Mouse (Mus musculus): ENCODE results near the gene Ripor2. TPM values are rescaled to one million over a fixed set of nuclear protein-coding genes. Genes with fewer than 3 reads are reported as not detected.

Ripor2 gene
- polyA plus RNA-seq, 1 experiment from 2014 or later, result 16.5 TPM

GRCm38 (mm10) chr13:24626698-24627436, 44.9 kb downstream of the Ripor2 start:
- Histone ChIP-seq H3K36me3 (no peaks in the 10 kb centered on the region), H3K9me3 (no peaks in the 10 kb centered on the region), H3K9ac (no peak overlapping the region), H3K27ac (no peak overlapping the region), H3K4me2 (replicated peaks) (no peak overlapping the region), H3K4me1 (peaks cover 13% of the 10 kb centered on the region), H3K27me3 (replicated peaks) (no peaks in the 10 kb centered on the region), H3K4me3 (no peak overlapping the region)
- 90% methylated on average over 6 of the region's 6 CpGs for WGBS
- no peak for ATAC-seq (ENCODE audit: low FRiP score, low read depth)

DNA sequence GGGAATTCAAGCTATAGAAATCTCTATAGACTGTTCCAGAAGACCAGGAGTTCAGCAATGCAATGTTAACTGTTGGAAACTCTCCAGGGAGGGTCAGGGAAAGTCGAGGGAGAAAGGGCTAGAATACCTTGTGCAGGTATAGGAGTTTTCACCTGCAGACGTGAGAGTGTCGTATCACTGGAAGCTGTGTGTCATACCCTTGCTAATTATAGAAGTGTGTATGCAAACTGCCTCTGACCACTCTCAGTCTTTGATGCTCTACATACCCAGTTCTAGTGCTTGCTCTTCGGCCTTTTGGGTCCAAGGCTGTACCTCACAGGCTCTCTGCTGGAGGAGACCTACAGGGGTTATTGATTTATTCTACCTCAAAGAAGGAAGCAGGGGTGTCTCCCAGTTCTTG, 46.2 kb downstream of the Ripor2 start:
- no peak overlapping the region for H3K4me2 ChIP-seq (replicated peaks)
- H3K36me3 ChIP-seq, result no peaks in the 10 kb centered on the region
- H3K27me3 ChIP-seq (replicated peaks), result no peaks in the 10 kb centered on the region
- H3K4me1 ChIP-seq, result peaks cover 13% of the 10 kb centered on the region
- H3K9ac ChIP-seq, result no peak overlapping the region
- no peak overlapping the region for H3K4me3 ChIP-seq
- ATAC-seq (ENCODE audit: low FRiP score, low read depth), result no peak
- 81% methylated on average over 4 of the region's 4 CpGs for WGBS
- no peak overlapping the region for H3K27ac ChIP-seq
- no peaks in the 10 kb centered on the region for H3K9me3 ChIP-seq

DNA sequence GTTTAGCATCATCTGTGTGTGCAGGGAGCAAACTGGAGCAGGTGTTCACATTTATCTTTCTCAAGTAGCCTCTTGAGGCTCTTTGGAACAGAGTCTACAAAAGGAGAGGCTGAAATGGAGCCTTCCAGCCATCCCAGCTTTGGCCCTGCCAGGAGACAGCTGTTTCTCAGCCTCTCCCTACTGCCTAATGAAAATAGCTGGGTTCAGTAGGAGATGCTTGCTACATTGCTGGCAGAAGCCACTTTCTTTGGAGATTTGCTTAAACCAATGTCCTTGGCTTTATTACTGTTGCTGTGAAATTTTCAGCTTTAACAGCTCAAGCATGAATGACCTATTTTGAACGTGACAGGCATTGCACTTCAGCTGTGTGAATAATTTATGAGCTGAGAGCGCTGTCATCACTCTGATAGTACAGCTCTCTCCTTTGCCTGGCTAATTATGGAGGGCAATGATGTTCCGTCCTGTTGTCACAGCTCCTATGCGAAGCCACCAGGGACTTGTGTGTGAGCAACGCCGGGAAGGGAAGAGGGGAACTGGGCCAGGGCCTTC, 47.2 kb downstream of the Ripor2 start:
- H3K9ac ChIP-seq, result no peak overlapping the region
- H3K4me2 ChIP-seq (replicated peaks), result peak overlapping the region; percentile 12; the same call in 1 of the 2 replicates
- H3K27ac ChIP-seq, result peak overlapping the region; percentile 66
- WGBS, result 41% methylated on average over 6 of the region's 6 CpGs
- H3K4me1 ChIP-seq, result peaks cover 13% of the 10 kb centered on the region
- peak; percentile 85 for ATAC-seq (ENCODE audit: low FRiP score, low read depth)
- H3K27me3 ChIP-seq (replicated peaks), result no peaks in the 10 kb centered on the region
- H3K36me3 ChIP-seq, result no peaks in the 10 kb centered on the region
- no peak overlapping the region for H3K4me3 ChIP-seq
- no peaks in the 10 kb centered on the region for H3K9me3 ChIP-seq

- Histone ChIP-seq H3K4me2 (replicated peaks) (no peak overlapping the region), H3K27me3 (replicated peaks) (no peaks in the 10 kb centered on the region), H3K27ac (no peak overlapping the region), H3K9me3 (no peaks in the 10 kb centered on the region), H3K4me3 (no peak overlapping the region), H3K36me3 (no peaks in the 10 kb centered on the region), H3K9ac (no peak overlapping the region), H3K4me1 (peaks cover 13% of the 10 kb centered on the region)
- 80% methylated on average over 4 of the region's 4 CpGs for WGBS
- no peak for ATAC-seq (ENCODE audit: low FRiP score, low read depth)
Measured at GRCm38 (mm10) chr13:24630364-24630763, 48.4 kb downstream of the Ripor2 start.

DNA sequence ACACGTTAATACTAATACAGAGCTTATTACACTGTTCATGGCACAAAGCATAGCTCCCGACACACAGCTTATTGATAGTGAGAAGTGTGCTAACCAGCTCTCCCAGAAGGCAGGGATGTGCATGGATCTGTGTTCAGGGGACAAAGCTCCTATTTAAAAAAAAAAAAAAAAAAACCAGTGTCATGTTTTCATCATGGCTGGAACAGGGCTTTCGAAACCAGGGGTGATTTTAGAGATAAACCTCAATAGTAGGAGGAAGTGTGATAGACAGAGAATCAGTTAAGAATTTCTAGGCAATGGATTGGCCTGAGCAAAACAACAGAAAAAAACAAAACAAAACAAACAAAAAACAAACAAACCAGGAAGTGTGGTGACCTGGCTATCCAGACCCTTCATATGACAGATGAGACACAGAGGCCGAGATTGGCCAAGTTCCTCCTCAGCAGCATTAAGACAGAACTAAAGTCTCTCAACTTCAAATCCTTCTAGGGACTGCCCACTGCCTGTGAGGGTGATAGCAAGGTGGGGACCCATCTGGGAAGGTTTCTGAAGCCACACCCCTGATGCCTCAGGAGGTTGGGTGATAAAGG, 51.1 kb downstream of the Ripor2 start:
- no peak overlapping the region for H3K9ac ChIP-seq
- H3K4me3 ChIP-seq, result no peak overlapping the region
- H3K27me3 ChIP-seq (replicated peaks), result no peaks in the 10 kb centered on the region
- WGBS, result 69% methylated on average over 4 of the region's 4 CpGs
- H3K36me3 ChIP-seq, result no peaks in the 10 kb centered on the region
- no peak overlapping the region for H3K27ac ChIP-seq
- no peaks in the 10 kb centered on the region for H3K9me3 ChIP-seq
- no peak for ATAC-seq (ENCODE audit: low FRiP score, low read depth)
- peaks cover 18% of the 10 kb centered on the region for H3K4me1 ChIP-seq
- H3K4me2 ChIP-seq (replicated peaks), result no peak overlapping the region

- no peak overlapping the region for H3K9ac ChIP-seq
- peaks cover 12% of the 10 kb centered on the region for H3K4me1 ChIP-seq
- H3K9me3 ChIP-seq, result no peaks in the 10 kb centered on the region
- WGBS, result 88% methylated on average over 13 of the region's 13 CpGs
- H3K4me2 ChIP-seq (replicated peaks), result no peak overlapping the region
- no peaks in the 10 kb centered on the region for H3K36me3 ChIP-seq
- no peaks in the 10 kb centered on the region for H3K27me3 ChIP-seq (replicated peaks)
- no peak overlapping the region for H3K27ac ChIP-seq
- H3K4me3 ChIP-seq, result no peak overlapping the region
- no peak for ATAC-seq (ENCODE audit: low FRiP score, low read depth)
Measured at GRCm38 (mm10) chr13:24634346-24635120, 52.5 kb downstream of the Ripor2 start.

GRCm38 (mm10) chr13:24638371-24639214, 56.6 kb downstream of the Ripor2 start:
- ATAC-seq (ENCODE audit: low FRiP score, low read depth), result peak; percentile 73
- Histone ChIP-seq H3K9ac (peak overlapping the region; percentile 67), H3K4me2 (replicated peaks) (peak overlapping the region; percentile 92), H3K27me3 (replicated peaks) (0 out of 2 replicates have a peak, but pooled peaks cover 3% of the 10 kb centered on the region), H3K4me1 (peaks cover 22% of the 10 kb centered on the region), H3K9me3 (no peaks in the 10 kb centered on the region), H3K4me3 (peak overlapping the region; percentile 57), H3K27ac (peak overlapping the region; percentile 64; the same call in 1 of the 2 replicates), H3K36me3 (no peaks in the 10 kb centered on the region)
- under 1% methylated on average over 64 of the region's 66 CpGs for WGBS

DNA sequence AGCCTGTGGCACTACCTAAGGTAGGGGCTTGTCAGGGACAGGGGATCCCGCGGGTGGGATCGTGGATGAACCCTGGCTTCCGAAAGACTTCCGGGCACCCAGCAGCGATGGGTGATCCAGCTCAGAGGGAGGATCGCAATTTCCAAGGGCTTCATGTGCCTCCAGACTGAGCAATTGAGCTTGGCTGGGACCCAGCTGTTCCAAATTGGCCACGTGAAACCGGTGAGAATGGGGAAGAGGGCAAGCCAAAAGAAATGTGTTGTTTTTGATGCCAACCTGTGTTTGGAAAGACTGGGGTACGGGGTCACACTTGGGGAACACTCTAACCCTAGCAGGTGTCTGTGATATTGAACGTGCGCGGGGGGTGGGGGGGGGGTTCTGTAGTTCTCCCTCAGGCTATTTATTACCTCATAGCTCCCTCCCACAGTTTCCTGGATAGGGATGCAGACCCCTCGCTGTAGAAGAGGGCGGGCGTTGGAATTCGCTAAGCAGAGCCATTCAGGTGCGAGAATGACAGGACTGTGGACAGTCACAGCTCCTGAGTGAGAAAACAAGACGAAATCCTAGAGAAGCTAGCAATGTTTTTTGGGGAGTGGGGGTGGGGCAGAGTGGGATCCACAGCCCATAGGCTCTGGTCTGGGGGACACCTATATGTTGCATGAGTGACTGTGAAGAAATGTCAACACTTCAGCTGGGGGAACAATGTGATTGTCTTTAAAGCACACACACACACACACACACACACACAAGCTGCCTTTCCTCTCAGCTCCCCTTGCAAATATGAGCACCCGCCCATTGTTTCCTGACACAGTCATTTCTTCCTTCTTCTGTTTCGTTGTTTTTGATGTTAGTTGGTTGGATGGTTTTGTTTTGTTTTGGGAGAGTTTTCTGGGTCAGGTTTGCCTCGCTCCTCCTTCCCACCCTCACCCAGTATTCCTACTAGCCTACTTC, 57.5 kb downstream of the Ripor2 start:
- Histone ChIP-seq H3K4me3 (peak overlapping the region; percentile 57), H3K36me3 (no peaks in the 10 kb centered on the region), H3K4me1 (peaks cover 22% of the 10 kb centered on the region), H3K9ac (peak overlapping the region; percentile 67), H3K27me3 (replicated peaks) (0 out of 2 replicates have a peak, but pooled peaks cover 3% of the 10 kb centered on the region), H3K27ac (peak overlapping the region; percentile 64; the same call in 1 of the 2 replicates), H3K9me3 (no peaks in the 10 kb centered on the region), H3K4me2 (replicated peaks) (peak overlapping the region; percentile 92)
- 14% methylated on average over 22 of the region's 22 CpGs for WGBS
- peak; percentile 35 for ATAC-seq (ENCODE audit: low FRiP score, low read depth)

DNA sequence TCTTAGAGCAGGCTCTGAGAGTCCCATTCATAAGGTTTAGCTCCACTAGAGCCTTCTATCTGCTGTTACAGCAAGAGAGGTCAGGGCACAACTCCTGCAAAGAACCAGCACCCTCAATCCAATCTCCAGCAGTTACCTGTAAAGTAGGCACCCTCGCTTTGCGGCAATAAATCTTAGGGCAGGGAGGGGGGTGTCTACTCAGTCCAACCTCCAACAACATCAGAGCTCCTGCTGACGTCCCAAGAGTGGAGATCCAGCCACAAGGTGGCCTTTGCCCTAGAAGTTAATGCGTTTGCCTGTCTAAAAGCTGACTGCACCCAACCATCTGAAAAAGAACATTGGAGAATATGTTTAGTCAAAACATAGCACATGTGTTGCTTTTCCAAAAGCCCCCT, 58.2 kb downstream of the Ripor2 start:
- H3K9ac ChIP-seq, result peak overlapping the region; percentile 67; the same call in 1 of the 2 replicates
- 0 out of 2 replicates have a peak, but pooled peaks cover 3% of the 10 kb centered on the region for H3K27me3 ChIP-seq (replicated peaks)
- H3K4me1 ChIP-seq, result peaks cover 22% of the 10 kb centered on the region
- 38% methylated on average over 4 of the region's 4 CpGs for WGBS
- peak overlapping the region; percentile 11; the same call in 1 of the 2 replicates for H3K4me3 ChIP-seq
- no peaks in the 10 kb centered on the region for H3K9me3 ChIP-seq
- no peaks in the 10 kb centered on the region for H3K36me3 ChIP-seq
- no peak for ATAC-seq (ENCODE audit: low FRiP score, low read depth)
- peak overlapping the region; percentile 92 for H3K4me2 ChIP-seq (replicated peaks)
- no peak overlapping the region for H3K27ac ChIP-seq

DNA sequence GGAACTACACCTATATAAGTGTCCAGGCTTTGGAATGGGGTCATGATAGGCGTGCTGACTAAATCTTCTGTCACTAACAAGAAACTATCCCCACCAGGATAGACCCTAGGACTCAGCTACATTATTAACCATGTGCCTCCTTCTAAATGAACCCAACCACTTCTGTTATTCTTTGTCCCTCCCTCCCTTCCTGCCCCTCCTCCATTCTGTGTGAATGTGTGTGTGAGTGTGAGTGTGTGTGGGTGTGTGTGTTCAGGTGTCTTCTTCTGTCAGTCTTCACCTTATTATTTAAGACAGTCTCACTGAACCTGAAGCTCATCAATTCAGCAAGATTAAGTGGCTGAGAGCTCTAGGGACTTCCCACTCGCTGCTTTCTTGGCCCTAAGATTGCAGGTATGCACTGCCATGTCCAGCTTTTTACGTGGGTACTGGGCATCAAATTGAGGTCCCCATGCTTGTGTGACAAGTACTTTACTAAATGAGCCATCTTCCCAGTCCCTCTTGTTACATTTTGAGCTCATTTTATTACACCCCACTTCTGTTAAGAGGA, 58.9 kb downstream of the Ripor2 start:
- Histone ChIP-seq H3K27ac (no peak overlapping the region), H3K4me2 (replicated peaks) (peak overlapping the region; percentile 92), H3K4me3 (no peak overlapping the region), H3K36me3 (no peaks in the 10 kb centered on the region), H3K9me3 (no peaks in the 10 kb centered on the region), H3K9ac (no peak overlapping the region), H3K27me3 (replicated peaks) (0 out of 2 replicates have a peak, but pooled peaks cover 3% of the 10 kb centered on the region), H3K4me1 (peaks cover 22% of the 10 kb centered on the region)
- 60% methylated on average over 3 of the region's 3 CpGs for WGBS
- no peak for ATAC-seq (ENCODE audit: low FRiP score, low read depth)
